Mouse (Mus musculus) C2C12 (cell line): Measurements from ENCODE around the gene Ugcg.

ENCODE experiments used
- CEBPB ChIP-seq: IDR thresholded peaks from one replicate; pipeline ENCODE4 v1.6.1; 2011; ENCODE audit warnings: low read depth, mild to moderate bottlenecking, control low read depth, moderate library complexity
- CTCF ChIP-seq: IDR thresholded peaks from one replicate; pipeline ENCODE4 v1.5.1; 2011; ENCODE audit not compliant: control insufficient read depth, insufficient read depth, insufficient read length
- FOSL1 ChIP-seq: IDR thresholded peaks from one replicate; pipeline ENCODE4 v1.8.0; 2011; ENCODE audit warnings: mild to moderate bottlenecking, low read length; ENCODE audit not compliant: poor library complexity, insufficient read depth, severe bottlenecking
- MAX ChIP-seq: IDR thresholded peaks from one replicate; pipeline ENCODE4 v1.6.1; 2011; ENCODE audit warnings: mild to moderate bottlenecking, control low read depth
- MYOG ChIP-seq: IDR thresholded peaks from one replicate; pipeline ENCODE4 v1.6.1; 2011; ENCODE audit not compliant: control insufficient read depth, insufficient read length; ENCODE audit errors: extremely low read depth
- USF1 ChIP-seq: IDR thresholded peaks from one replicate; pipeline ENCODE4 v1.6.1; 2011; ENCODE audit warnings: low read depth, mild to moderate bottlenecking, control low read depth, moderate library complexity

DNA sequence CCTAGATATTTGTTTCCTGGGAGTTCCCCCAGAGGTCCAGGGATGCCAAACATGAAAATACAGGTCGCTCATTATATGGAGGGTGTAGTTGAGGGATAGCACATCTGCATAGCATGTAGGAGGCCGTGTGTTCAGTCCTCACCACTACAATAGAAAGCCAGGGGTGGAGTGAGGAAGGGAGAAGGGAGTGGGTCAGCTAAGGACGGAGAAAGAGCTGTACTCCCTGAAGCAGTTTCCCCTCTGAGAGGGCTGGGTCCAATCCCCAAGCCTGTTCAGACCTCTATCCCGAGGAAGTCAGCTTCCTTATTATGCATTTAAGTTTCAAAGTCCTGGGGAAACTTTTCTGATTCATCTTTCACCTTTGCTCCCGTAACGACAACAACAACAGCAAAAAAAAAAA lies 73.1 kb downstream of the Ugcg start:
- TF ChIP-seq CTCF = no peak
- TF ChIP-seq USF1 = no peak
- TF ChIP-seq FOSL1 = no peak
- TF ChIP-seq MAX = no peak
- TF ChIP-seq MYOG = no peak
- TF ChIP-seq CEBPB = no peak
